9 mouse cellular contexts compared by ENCODE assay signal in the genomic region with DNA sequence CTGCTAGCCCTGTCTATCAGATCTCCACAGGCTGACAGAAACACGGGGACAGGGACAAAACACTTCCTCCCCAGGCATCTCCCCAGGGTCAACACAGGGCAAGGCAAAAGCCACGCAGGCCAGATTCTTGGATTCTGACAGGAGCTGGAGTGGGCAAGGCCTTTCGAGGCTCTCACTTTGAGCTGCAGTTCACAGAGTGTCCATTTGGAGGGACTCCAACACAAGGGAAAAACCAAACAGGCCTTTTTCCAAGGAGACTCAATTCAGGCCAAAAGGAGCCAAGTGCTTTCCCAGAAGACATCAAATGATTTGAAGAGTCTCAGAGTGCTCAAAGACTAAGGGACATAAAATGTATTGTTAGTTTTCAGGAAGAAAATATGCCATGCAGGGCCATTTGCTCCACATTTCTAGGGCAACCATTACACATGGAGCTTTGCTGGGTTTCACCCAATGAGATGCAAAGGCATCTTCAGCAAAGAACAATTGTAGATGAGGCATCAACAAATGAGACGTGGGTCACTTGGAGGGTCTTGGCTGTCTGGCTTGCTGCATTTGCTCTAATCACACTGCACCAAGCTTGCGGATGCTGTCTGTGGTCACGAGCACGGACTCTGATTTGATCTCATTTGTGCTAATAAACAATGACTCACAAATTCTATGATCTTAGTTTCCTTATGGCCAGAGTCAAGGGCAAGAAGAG.
DNase-seq lines count a peak whose midpoint lies in the region; ATAC-seq and TF ChIP-seq lines count a peak whose summit lies in the region.
"Had no signal": no experiment of that assay in that cellular context is flagged by ENCODE, and none has a peak within 500 bp of the region (broad histone marks: within the 10 kb centered on the region; RNA-seq: fewer than 3 reads in every experiment).

No protein-coding gene starts in this region.

- peaks cover 2% of the 10 kb centered on the region for H3K4me1 ChIP-seq in heart, adult 2 months (ENCODE audit: control insufficient read depth, insufficient read depth, low read length)
- H3K4me1 ChIP-seq in heart, embryonic 10.5 days: peaks cover 11% of the 10 kb centered on the region; the same call in 1 of the 2 replicates
- 0 out of 2 replicates have a peak, but pooled peaks cover 7% of the 10 kb centered on the region for H3K4me1 ChIP-seq in intestine, embryonic 15.5 days (replicated peaks)

- TF ChIP-seq CTCF in heart, adult 2 months (IDR thresholded peaks at IDR 0.05): peak; percentile 85

- intact Hi-C loops in heart, adult 2 months (cut with DNase I): loop anchor here (1.0 kb wide), 1 partner anchor 352 kb away; no protein-coding TSS in a partner anchor
- intact Hi-C loops in left cerebral cortex, postnatal 25 days (cut with DNase I): loop anchor here (5.0 kb wide), 1 partner anchor 391 kb away; no protein-coding TSS in a partner anchor

- no peaks in the 10 kb centered on the region for H3K27me3 ChIP-seq in heart, adult 2 months (ENCODE audit: control insufficient read depth, insufficient read depth, low read length)
- no peaks in the 10 kb centered on the region for H3K27me3 ChIP-seq in heart, embryonic 10.5 days (ENCODE audit: insufficient read depth, poor library complexity, severe bottlenecking)
- no peaks in the 10 kb centered on the region for H3K27me3 ChIP-seq in intestine, embryonic 15.5 days (replicated peaks)
- H3K27me3 ChIP-seq: heart, embryonic 15.5 days had no signal

- H3K9me3 ChIP-seq in heart, embryonic 10.5 days: no peaks in the 10 kb centered on the region
- H3K9me3 ChIP-seq in intestine, embryonic 15.5 days: no peaks in the 10 kb centered on the region
- H3K9me3 ChIP-seq: heart, embryonic 15.5 days had no signal

- H3K79me2 ChIP-seq in heart, adult 2 months (replicated peaks; ENCODE audit: control insufficient read depth, insufficient read depth, low read length): no peaks in the 10 kb centered on the region

- no peak overlapping the region for H3K9ac ChIP-seq in heart, adult 2 months (ENCODE audit: low read depth, low read length)
- no peak overlapping the region for H3K9ac ChIP-seq in intestine, embryonic 15.5 days
- H3K9ac ChIP-seq: heart, embryonic 15.5 days had no signal

- no peak overlapping the region for H3K4me2 ChIP-seq in intestine, embryonic 15.5 days (replicated peaks)
- H3K4me2 ChIP-seq: heart, embryonic 15.5 days had no signal

- peak; percentile 51 to 54 for DNase-seq in heart, adult 2 months
- DNase-seq in heart, embryonic 10.5 days (ENCODE audit: low spot score): no peak
- peak; percentile 28 to 43 for DNase-seq in adrenal gland, adult 18-20 months (ENCODE audit: low spot score in 2 of 2)
- peak; percentile 48 for DNase-seq in embryo, embryonic 9.5 days (ENCODE audit: extremely low spot score)
- peak; percentile 57 to 75 for DNase-seq in left cerebral cortex, postnatal 25 days (ENCODE audit: low spot score in 2 of 2)
- peak; percentile 76 for DNase-seq in retina, embryonic 14.5 days (ENCODE audit: low spot score)
- DNase-seq in T-cell, adult 2 months (ENCODE audit: low spot score): no peak

- H3K4me3 ChIP-seq in heart, adult 2 months: no peak overlapping the region
- H3K4me3 ChIP-seq in heart, embryonic 10.5 days: no peak overlapping the region
- no peak overlapping the region for H3K4me3 ChIP-seq in intestine, embryonic 15.5 days (replicated peaks)
- H3K4me3 ChIP-seq: heart, embryonic 15.5 days had no signal

- no peak for TF ChIP-seq POLR2A in heart, adult 2 months (IDR thresholded peaks at IDR 0.05; ENCODE audit: insufficient read depth, low read depth, low read length)

- 0 out of 2 replicates have a peak, but pooled peaks have one; percentile 52 for TF ChIP-seq EP300 in heart, adult 2 months (IDR thresholded peaks at IDR 0.05; ENCODE audit: insufficient read depth, low read depth, low read length)

- H3K27ac ChIP-seq in heart, adult 2 months: no peak overlapping the region
- no peak overlapping the region for H3K27ac ChIP-seq in heart, embryonic 10.5 days
- no peak overlapping the region for H3K27ac ChIP-seq in intestine, embryonic 15.5 days
- H3K27ac ChIP-seq: heart, embryonic 15.5 days had no signal

- 46% methylated on average over 7 of the region's 7 CpGs for WGBS in heart, adult 2 months
- WGBS in heart, embryonic 10.5 days: 66% methylated on average over 7 of the region's 7 CpGs
- WGBS in intestine, embryonic 15.5 days: 52% methylated on average over 7 of the region's 7 CpGs

- no peaks in the 10 kb centered on the region for H3K36me3 ChIP-seq in heart, adult 2 months (ENCODE audit: control insufficient read depth, insufficient read depth, low read length)
- H3K36me3 ChIP-seq in heart, embryonic 10.5 days: no peaks in the 10 kb centered on the region
- no peaks in the 10 kb centered on the region for H3K36me3 ChIP-seq in intestine, embryonic 15.5 days
- H3K36me3 ChIP-seq: heart, embryonic 15.5 days had no signal

- ATAC-seq in intestine, embryonic 15.5 days: 0 out of 2 replicates have a peak, but pooled peaks have one; percentile 36

Comparison
In these comparisons a context has a peak if more than half of its experiments do, and no peak if none do; other contexts are left out.
1. DNase-seq: peak in heart, adult 2 months (2 of 2), adrenal gland, adult 18-20 months (2 of 2), embryo, embryonic 9.5 days (single experiment), left cerebral cortex, postnatal 25 days (2 of 2) and retina, embryonic 14.5 days (single experiment); none in heart, embryonic 10.5 days (single experiment) and T-cell, adult 2 months (single experiment).